Mouse (Mus musculus): ENCODE measurements around the gene Rims4.
A peak's percentile ranks its signal among the peaks of the same experiment; 100 is the strongest.

Gene Rims4

DNA sequence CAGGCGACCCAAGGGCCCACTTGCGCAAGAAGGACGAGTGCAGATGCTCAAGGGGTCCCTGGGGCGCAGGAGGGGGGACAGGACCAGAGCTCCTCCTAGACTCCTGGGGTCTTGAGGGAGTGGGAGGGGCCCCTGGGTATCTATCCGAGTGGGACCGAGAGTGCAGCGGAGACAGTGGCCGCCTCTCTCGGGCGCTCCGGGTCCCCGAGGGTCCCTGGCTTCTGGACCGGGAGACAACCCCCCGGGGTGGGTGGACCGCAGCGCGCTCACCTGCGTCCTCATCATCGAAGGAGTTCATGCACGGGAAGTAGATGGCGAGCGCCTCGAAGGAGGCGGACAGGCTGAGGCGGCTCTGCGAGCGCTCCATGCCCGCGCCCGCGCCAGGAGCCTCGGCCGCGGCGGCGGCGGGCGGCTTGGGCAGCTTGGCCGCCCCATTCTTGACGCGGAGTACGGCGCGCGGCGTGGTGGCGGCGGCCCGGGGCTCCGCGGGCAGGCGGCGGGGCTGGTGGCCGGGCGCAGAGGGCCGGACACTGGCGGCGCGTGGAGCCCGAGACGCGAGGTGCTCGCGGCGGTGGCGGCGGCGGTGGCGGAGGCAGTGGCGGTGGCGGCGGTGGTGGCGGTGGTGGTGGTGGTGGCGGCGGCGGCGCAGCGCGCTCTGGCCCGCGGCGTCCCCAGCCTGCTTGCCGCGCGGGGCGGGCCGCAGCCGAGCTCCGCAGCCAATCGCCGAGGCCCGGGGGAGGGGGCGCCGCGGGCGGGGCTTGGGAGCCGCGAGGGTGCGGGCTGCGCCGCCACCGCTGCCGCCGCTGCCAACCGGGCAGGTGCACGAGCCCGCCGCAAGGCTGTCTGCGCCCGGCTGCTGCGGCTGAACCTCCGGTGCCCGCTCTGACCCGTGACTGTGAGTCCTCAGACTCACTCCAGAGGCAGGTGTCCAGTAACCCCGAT, at the start of gene Rims4:
Gene Rims4 (minus strand): TSS at position 367 of the 942 bp plus-strand sequence.
- peak; percentile 17 for DNase-seq (ENCODE audit: low spot score)

DNA sequence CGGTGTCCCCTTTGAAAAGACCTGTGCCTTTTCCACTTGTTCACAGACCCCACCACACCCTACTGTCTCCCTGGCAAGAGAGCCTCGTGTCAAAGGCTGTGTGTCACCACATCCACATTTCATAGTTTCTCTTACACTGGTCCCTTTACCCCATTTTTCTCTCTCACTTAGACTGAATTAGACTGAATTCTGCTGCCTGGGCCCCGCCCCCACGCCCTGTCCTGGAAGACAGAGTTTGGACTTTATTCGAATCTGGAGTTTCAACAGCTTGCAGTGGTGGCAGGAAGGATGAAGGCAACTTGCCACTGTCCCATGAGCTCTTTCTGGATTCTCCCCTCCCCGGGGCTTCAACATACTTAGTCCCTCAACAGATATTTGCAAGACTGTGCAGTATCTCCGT, 47.2 kb upstream of the Rims4 start:
- no peak for DNase-seq (ENCODE audit: low spot score)

DNA sequence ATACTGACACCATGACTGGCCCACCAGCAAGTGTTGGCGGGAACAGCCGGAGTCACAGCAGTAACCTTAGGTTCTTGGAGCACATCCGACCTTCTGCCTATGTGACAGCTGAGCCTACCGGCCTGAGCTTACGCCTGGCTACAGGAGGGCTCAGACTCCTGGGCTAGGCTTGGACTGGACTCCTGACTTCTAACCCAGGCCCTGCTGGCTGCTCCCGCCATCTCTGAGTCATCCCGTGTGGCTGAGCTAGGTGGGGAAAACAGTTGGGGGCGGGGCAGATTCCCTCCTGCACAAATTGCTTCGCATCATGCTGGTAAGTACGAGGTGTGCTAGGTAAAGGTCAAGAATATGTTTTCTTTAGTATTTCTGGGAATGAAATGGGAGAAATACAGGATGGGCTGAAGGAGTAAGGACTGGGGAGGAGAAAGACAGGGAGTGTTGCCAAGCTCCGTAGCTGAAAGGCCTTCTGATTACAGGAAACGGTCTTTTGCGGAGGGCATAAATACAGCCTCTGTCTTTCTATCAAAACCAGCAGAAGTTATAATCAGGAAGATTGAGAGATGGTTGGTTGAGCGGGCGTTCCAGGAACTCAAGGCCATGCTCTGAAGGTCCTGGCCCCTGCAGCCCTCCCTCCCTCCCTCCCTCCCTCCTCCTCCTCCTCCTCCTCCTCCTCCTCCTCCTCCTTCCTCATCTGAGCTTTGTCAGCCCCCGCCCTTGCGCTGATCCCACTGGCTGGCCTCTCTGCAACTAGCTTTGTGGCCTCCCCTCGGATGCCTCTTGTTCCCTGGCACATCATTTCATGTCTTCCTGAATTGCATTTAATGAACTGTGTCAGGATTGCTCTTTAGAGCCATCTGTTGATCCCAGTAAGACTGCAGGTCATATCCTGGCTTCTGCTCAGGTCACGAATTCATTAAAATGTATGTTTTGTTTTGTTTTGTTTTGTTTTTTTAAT, 46.4 kb upstream of the Rims4 start:
- DNase-seq (ENCODE audit: low spot score): peak; percentile 8

DNA sequence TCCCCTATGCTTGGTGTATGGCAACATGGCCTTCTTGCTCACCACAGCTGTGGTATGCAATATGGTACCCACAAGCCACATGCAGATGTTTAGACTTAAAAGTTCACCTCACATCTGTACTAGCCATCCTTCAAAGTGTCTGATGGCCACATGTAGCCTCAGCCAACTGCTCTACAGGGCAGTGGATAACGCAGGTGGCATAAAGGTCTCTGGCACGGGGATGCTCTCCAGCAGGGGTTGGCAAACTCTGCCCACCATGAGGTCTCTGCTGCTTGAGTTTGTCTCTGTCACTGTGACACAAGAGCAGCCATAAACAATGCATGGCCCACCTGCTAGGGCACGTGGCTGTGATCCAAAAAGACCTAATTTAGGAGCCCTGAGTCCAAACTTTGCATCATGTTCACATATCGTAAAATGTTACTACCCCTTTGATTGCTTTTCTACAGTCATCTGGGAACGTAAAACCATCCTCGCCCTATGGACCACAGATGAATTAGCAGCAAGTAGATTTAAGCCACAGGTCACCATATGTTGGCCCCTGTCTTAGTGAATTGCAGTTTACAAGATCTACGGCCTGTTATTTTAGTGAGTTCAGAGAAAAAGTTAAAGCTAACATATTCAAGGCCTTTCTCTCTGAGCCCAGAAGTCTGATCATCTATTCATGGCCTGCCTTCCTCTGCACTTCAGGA, 35.3 kb upstream of the Rims4 start:
- no peak for DNase-seq (ENCODE audit: low spot score)

DNA sequence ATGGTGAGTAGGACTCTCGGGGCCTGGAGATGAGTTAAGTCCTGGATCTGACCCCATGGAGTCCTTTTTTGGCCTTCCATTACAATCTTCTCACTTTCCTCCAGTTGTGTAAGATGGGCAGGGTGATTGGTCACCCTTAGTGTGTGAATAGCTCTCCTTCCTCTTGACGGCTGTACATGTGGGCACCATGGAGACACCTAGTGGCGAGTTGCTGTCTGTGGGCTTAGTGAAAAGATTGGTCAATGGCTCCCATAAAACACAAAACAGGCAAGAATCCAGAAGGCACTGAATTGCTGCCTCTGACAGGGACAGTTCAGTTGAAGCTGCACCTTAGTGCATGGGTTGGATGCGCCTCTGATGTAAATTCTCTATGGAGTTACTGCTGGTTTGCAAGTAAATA, 33.3 kb upstream of the Rims4 start:
- DNase-seq (ENCODE audit: low spot score): no peak

DNA sequence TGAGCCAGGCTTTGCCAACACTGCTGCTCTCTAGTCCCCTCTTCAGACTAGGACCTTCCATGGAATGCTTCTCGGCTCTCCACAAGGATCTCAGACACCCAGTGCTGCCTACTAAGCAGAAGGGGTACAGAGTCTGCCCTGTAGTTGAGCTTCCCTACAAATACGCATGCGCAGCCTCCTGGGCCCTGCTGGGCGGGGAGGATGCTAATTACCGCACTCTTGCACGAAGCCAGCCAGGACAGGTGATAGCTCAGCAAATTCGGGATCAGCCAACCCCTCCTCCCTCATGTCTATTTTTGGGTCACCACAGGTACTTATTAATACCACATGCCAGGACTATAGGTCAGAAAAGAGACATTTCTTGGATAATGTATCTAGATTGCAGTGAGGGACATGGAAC, 29.5 kb upstream of the Rims4 start:
- DNase-seq (ENCODE audit: low spot score): no peak

DNA sequence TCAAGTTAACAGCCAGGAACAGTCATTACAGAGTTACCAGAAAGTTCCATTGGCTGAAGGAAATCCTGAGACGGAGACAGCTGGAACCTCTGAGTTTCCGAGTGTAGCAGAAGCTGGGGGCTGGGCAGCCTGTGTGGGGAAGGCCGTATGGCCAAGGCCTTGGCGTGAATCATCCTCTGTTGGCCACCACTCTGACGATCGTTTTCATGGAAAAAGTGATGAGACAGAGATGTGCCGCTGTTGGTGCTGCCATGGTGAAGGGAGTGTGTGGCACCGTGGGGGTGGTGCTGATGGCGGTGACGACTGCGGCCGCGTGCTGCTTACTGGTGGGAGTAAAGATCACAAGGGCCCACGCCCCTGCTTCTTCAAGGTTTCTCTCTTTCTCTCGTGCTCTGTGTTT, 27.7 kb upstream of the Rims4 start:
- no peak for DNase-seq (ENCODE audit: low spot score)

DNA sequence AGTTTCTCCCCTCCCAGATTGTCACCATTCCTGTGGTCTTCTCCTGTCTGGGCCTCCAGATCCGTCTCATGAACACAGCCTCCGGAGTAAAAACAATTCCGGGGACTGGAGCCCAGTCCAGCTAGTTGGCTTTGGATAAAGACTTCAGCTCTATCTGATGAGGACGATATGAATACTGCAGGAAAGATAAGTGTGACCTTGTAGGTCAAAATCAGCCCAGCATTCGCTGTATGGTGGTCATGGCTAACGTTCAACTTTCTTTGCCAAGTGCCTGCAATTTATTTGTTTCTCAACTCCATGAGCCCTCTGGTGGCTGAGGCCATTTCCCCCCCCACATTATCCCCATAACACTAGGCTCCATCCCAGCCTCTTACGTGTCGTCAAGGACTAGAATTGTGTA, 26.0 kb upstream of the Rims4 start:
- DNase-seq (ENCODE audit: low spot score): no peak

DNA sequence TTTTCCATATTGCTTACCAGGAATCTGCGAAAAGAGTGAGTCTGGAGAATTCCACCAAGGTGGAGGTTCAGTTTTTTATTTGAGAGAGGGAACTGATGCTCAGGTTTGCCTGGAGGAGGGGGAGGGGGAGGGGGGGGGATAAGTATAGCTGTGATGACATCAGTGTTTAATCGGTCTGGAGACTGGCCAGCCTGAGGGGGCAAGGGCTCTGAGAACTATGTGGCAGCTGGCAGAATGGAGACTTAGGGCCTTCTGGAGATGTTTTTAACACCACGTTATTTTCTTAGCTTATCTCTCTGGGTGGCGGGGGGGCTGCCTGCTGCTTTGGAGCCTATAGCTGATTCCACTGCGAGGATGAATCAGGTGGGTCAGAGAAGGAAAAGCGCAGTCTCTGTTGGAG, 24.6 kb upstream of the Rims4 start:
- no peak for DNase-seq (ENCODE audit: low spot score)

DNA sequence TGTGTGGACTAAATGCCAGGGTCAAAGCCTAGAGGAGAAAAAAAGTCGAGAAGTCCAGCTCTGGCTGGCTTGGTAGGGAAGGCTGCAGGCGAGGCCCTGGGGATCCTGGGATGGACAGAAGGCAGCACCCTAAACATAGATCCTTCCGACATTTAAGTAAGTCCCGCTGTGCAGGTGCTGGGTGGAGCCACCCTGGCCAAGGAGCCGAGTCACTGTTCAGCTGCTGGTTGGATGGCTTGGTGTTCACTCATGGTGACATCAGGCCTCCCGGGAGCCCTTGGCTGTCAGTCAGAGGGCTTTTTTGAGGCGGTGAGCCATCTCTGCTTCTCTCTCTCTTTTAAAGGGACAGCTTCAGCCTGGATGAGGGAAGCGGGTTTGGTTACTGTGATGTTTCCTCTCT, 21.0 kb upstream of the Rims4 start:
- no peak for DNase-seq (ENCODE audit: low spot score)

DNA sequence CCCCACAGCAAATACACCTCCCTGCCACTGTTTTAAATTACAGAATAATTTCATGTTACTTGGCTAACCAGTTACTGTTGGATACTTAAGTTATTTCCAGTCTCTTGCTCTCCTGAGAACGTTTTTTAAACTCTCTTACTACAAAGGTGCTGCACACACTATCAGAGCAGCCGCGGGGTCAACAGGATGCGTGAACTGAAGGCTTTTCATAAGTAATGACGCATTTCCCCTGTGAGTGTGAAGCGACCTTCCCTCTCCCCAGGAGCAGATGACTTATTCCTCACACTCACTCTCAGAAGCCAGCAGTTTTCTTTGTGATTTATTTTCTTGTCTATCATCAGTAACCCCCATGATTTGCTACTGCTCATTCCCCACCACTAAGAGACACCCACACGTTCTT, 13.7 kb upstream of the Rims4 start:
- DNase-seq (ENCODE audit: low spot score): no peak

DNA sequence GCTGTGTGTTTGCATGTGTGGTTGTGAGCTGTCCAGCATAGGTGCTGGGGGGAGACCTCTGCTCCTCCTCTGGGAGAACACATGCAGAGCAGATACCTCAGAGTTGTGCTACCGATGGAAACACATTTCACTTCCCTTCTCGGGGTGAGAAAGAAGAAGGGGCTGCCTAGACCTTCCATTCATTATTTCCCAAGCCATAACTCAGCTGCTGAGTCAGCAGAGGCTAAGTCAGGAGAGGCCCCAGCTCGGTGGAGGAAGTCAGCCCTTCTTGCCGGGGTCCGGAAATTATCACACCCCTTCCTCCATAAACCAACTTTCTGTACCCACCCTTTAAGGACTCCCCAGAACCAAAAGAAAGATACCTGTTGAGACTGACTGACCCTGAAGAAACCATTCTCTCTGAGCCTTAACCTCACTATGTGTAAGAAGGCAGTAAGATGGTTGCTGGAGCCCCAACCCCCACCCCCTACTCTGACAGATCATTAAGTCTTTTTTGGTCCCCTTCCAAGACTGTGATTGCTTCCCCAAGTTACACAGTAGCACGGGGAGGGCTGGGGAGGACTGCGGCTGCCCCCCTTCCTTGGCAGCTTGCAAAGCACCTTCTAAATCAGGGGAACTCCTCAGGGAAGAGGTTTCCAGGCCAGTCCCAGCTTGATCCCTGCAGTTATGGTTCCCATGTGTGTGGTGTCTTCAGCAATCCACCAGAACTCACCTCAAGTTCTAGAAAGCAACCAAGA, 10.1 kb upstream of the Rims4 start:
- no peak for DNase-seq (ENCODE audit: low spot score)

DNA sequence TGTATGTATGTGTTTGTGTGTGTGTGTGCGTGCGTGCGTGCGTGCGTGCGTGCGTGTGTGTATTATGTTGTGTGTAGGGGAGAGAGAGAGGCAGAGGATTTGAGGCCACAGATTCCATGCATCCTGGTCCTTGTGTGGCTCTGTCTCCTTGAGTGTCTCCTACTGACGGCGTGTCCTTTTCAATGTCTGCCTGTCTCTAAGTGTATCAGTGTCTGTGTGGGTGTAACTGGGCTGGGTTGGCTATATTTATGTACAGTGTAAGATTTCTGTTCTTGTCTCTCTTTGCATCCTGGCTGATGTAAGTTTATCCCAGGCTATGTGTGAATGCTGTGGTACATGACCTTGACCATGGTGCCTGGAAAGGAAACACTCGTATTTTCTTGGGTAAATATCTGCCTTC, 6.6 kb upstream of the Rims4 start:
- DNase-seq (ENCODE audit: low spot score): no peak

DNA sequence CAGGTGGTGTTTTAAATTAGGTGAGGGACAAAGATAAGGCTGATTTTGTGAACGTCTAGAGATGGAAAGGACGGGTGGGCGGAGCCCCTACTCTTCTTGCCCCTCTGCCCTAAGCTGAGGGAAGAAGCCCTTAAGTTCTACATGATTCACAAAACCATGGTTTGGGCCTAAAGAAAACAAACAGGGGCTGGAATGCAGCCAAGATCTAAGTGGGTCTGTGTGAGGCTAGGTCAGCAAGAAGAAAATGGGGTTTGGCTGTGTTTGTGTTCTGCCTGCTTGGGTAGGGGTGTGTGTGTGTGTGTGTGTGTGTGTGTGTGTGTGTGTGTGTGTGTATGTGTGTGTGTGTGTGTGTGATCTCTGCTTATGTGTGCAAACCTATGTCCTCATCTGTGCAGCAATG, 6.0 kb upstream of the Rims4 start:
- no peak for DNase-seq (ENCODE audit: low spot score)

DNA sequence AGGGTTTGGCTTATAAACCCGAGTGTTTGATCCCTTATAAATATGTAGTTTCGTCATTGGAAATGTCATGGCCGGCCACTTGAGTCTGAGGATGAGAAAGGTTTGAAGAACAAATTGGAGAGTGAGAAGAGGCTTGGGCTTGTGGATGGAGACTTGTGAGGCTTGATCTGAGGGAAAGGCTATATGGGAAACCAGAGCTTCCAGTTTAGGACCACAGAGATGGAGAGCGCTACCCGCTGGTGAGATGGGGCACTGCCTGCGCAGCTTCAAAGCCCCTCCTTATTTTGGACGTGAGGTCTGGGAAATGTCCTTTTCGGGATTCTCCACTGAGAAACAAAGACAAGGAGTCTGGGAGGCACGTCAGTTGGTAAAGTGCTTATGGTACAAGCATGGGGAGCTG, 4.6 kb upstream of the Rims4 start:
- no peak for DNase-seq (ENCODE audit: low spot score)

DNA sequence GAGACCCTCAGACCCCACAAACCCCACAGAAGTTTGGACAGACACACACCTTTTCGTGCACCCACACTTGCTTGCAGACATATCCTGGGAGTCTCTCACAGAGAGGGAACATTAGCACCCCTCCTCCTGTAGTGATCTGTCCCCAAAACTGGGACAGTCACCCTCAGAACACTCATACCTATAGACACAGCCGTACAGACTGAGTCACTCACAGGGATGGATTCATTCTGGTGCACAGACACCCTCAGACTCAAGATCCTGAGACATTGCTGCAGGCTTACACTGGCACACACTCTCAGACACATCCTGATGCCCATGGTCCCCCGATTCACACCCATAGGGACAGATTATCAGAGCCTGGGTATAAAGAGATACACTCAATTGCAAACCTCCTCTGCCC, 1.1 kb upstream of the Rims4 start:
- DNase-seq (ENCODE audit: low spot score): no peak

DNA sequence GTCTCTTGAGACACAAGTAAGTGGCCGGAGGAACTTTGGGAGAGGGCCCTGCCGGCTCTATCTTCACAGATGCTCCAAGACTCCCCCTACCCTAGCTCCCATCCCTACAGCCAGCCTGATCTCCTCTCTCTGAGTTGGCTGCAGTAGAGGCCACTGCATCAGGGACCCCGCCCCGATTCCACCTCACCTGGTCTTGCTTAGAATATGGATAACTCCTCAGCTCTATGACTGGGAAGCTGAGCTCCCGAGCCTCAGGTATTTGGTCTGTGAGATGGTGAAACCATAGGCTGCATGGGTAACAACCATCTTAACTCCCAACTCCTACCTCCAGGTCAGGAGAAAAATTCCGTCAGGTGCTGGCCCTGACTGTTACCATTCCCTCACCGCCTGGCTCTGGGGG, 1.8 kb downstream of the Rims4 start:
- no peak for DNase-seq (ENCODE audit: low spot score)

DNA sequence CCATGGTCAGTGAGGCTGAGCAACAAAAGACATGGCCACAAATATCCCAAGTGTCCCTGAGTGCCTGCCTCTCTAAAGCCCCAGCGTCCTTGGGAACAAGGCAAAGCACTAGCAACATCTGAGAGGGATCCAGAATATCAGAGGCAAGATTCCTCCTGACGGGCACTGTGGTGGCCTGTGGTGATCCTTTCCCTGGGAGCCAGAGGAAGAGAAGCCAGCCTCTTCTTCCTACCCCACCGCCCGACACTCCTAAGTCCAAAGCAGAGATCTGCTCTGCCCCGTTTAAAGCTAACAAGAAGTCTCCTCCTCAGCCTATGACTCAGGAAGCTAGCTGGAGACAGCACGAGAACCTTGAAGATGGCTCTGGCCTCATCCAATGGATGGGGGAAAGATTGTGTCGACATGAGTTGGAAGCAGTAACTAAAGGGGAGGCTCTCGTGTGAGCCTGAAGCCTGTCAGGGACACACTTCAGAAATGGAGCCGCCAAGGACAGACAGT, 3.1 kb downstream of the Rims4 start:
- no peak for DNase-seq (ENCODE audit: low spot score)

DNA sequence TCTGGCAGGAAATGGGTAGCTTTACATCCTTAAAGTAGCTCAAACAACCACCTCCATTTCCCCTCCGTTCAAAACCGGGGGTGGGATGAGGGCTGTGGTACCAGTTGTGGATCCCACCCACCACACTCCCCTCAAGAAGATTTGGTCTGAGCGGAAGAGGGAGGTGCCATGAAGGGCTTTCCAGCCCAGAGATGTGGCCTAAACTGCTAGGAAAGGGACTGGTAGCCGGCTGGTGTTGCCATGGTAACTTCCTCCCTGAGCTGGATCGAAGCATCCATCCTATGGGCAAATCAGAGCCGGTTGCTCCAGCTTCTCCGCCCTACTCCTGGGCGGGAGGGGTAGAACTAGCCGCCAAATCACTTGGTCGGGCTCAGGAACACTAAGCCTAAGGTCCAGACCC, 4.4 kb downstream of the Rims4 start:
- DNase-seq (ENCODE audit: low spot score): no peak

DNA sequence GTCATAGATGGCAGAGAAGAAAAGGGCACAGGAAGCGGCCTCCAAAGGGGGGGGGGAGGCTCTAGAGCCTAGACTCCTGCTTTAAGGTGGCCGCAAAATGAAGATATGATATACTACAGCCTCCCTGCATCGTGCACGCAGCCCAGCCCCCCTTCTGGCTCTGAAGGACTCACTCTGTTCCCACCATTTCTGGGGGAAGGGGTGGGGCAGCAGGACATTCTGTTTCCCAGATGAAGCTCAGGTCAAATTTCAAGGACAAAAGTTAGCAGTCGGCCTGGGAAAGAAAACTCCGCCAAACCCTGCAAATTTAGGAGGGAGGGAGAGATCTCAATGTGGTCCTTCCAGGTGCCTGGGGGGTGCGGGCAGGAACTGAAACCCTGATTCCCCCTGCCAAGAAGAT, 4.8 kb downstream of the Rims4 start:
- DNase-seq (ENCODE audit: low spot score): no peak

DNA sequence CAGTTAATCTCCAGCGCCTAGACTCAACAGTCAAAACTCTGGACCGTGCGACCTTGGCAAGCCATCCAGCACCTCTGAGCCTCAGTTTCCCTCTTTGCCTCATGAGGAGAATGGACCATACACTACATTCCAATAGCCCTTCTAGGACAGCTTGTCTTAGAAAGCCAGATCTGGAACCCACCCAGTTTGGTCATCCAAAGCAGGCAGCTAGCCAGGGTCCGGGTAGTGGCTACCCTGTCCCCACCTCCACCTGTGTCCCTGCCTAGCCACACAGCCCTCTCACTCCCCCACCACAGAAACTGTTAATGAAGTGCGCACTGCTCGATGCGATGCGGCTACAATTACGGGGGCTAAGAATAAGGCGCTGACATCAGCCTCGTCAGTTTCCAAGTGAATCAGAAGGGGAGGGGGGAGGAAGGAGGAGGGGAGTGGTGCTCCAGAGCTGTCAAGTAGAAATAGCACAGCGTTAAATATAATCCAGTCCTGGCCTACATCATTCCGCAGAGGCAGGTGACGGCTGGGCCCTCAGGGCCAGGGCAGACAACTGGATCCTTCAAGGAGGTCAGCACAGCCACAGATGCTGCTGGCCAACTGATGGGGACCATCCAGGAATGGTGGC, 6.5 kb downstream of the Rims4 start:
- no peak for DNase-seq (ENCODE audit: low spot score)

Measured in yolk sac, embryonic 10.5 days (tissue).